Mouse (Mus musculus) embryonic fibroblast, embryonic 13.5 days (primary cell): ENCODE results near the gene Aasdh.

Source experiments
- CTCF ChIP-seq: IDR thresholded peaks from 2 replicates; pipeline ENCODE4 v1.5.1; 2011; ENCODE audit warnings: mild to moderate bottlenecking, control low read depth, low read length, moderate library complexity, borderline replicate concordance; ENCODE audit not compliant: insufficient read depth
- POLR2A ChIP-seq: IDR thresholded peaks from 2 replicates; pipeline ENCODE4 v1.6.1; 2011; ENCODE audit warnings: low read depth, mild to moderate bottlenecking, control low read depth, low read length, moderate library complexity

- TF ChIP-seq CTCF: no peak
- no peak for TF ChIP-seq POLR2A
These were observed 36.7 kb upstream of the Aasdh start for GRCm38 (mm10) chr5:76941975-76942374.
